In genomic region chr3:103019462-103019861, GRCm38 (mm10) we compare ENCODE assay signal across 9 mouse cellular contexts. TPM values are rescaled to one million over a fixed set of nuclear protein-coding genes. Genes with fewer than 3 reads are reported as not detected.
A peak's percentile ranks its signal among the peaks of the same experiment; 100 is the strongest.
DNase-seq lines count a peak whose midpoint lies in the region; ATAC-seq and TF ChIP-seq lines count a peak whose summit lies in the region.
"Had no signal": no experiment of that assay in that cellular context is flagged by ENCODE, and none has a peak within 500 bp of the region (broad histone marks: within the 10 kb centered on the region; RNA-seq: fewer than 3 reads in every experiment).

No protein-coding gene starts in this region.

- TF ChIP-seq POLR2A in myocyte (IDR thresholded peaks at IDR 0.05; ENCODE audit: insufficient read length, low read depth): no peak

- no peaks in the 10 kb centered on the region for H3K9me3 ChIP-seq in forebrain, embryonic 11.5 days (ENCODE audit: control insufficient read depth, low read length)

- no peak for ATAC-seq in forebrain, embryonic 11.5 days (replicated peaks; ENCODE audit: low FRiP score)

- no peak overlapping the region; the same call in 1 of the 2 replicates for H3K9ac ChIP-seq in forebrain, embryonic 11.5 days (ENCODE audit: low read length)

- WGBS in forebrain, embryonic 11.5 days: 93% methylated on average over 2 of the region's 2 CpGs

- peak overlapping the region; percentile 43; the same call in 1 of the 2 replicates for H3K4me2 ChIP-seq in forebrain, embryonic 11.5 days (ENCODE audit: low read depth, low read length, severe bottlenecking)
- peak overlapping the region; percentile 88 for H3K4me2 ChIP-seq in myocyte (ENCODE audit: low read depth)

- no peak overlapping the region for H3ac ChIP-seq in myocyte (ENCODE audit: control insufficient read depth, insufficient read length)

- peaks cover 2% of the 10 kb centered on the region; the same call in 1 of the 2 replicates for H3K4me1 ChIP-seq in forebrain, embryonic 11.5 days (replicated peaks; ENCODE audit: control insufficient read depth, insufficient read depth, low read length)

- H3K27me3 ChIP-seq in forebrain, embryonic 11.5 days (ENCODE audit: control insufficient read depth, insufficient read depth, low read length): no peaks in the 10 kb centered on the region
- no peaks in the 10 kb centered on the region for H3K27me3 ChIP-seq in myocyte (ENCODE audit: control insufficient read depth, insufficient read depth, insufficient read length)

- peaks cover 39% of the 10 kb centered on the region for H3K79me2 ChIP-seq in myocyte (ENCODE audit: control insufficient read depth, insufficient read depth)

- H3K4me3 ChIP-seq in forebrain, embryonic 11.5 days (ENCODE audit: low read depth, low read length): no peak overlapping the region; the same call in 1 of the 2 replicates
- peak overlapping the region; percentile 100 for H3K4me3 ChIP-seq in myocyte

- no peak overlapping the region for H3K27ac ChIP-seq in forebrain, embryonic 11.5 days (ENCODE audit: low read depth, low read length)

- H3K36me3 ChIP-seq in forebrain, embryonic 11.5 days (ENCODE audit: control insufficient read depth, insufficient read depth, low read length): no peaks in the 10 kb centered on the region
- no peaks in the 10 kb centered on the region for H3K36me3 ChIP-seq in myocyte (ENCODE audit: control insufficient read depth, insufficient read depth)

- peak; percentile 9 for DNase-seq in lung, postnatal 10 days
- DNase-seq in lung, postnatal 25 days (ENCODE audit: low spot score): no peak
- DNase-seq in forebrain, embryonic 11.5 days (ENCODE audit: low spot score): no peak
- DNase-seq in induced T-regulatory cell, adult 2 months (ENCODE audit: low read depth): peak; percentile 43
- DNase-seq in frontal cortex, postnatal 36 days (ENCODE audit: low spot score in 2 of 2): no peak
- DNase-seq in gastrocnemius, adult 8-10 months (ENCODE audit: low spot score in 2 of 2): no peak
- no peak for DNase-seq in spleen, adult 18-20 months

TF ChIP-seq in myocyte, 11 proteins besides CTCF, POLR2A, EP300 and RAD21:
- TF ChIP-seq CEBPB (IDR thresholded peaks at IDR 0.05; ENCODE audit: insufficient read depth, poor library complexity, severe bottlenecking) (no peak), REST (IDR thresholded peaks at IDR 0.05; ENCODE audit: insufficient read depth, insufficient read length) (no peak), TCF12 (IDR thresholded peaks at IDR 0.05; ENCODE audit: insufficient read depth, poor library complexity, severe bottlenecking) (no peak), POLR2AphosphoS2 (IDR thresholded peaks at IDR 0.05; ENCODE audit: insufficient read length, low read depth) (no peak), TCF3 (IDR thresholded peaks at IDR 0.05; ENCODE audit: insufficient read length, low read depth) (no peak), SRF (IDR thresholded peaks at IDR 0.05; ENCODE audit: control insufficient read depth, insufficient read length, low read depth) (no peak), E2F4 (IDR thresholded peaks at IDR 0.05; ENCODE audit: insufficient read depth) (no peak), MYOD1 (IDR thresholded peaks at IDR 0.05; ENCODE audit: control insufficient read depth in 1 of 3, insufficient read length in 2 of 3, low read depth in 2 of 3) (no peak), USF1 (IDR thresholded peaks at IDR 0.05; ENCODE audit: low read depth) (no peak), MAX (IDR thresholded peaks at IDR 0.05; ENCODE audit: low read depth) (no peak), MYOG (IDR thresholded peaks at IDR 0.05; ENCODE audit: control insufficient read depth in 1 of 3, insufficient read depth in 1 of 3, insufficient read length in 2 of 3, low read depth in 2 of 3) (no peak)
TF ChIP-seq in myocyte: peak in this region for 0.

RNA-seq across cellular contexts. Expression of gene Csde1, which starts 0.8 kb away (rescaled TPM):
- 452 and 505 TPM in 2 replicates for polyA plus RNA-seq in forebrain, embryonic 11.5 days (2014; fragmentation: Nextera tagmentation; extraction: Ambion mirVana)
- polyA plus RNA-seq in myocyte (2012; fragmentation: generic; extraction: Trizol): 112 TPM
- 1,000 to 10,000 TPM; 1,070 to 1,406 (median 1,168) TPM for total RNA-seq in gastrocnemius, adult 8-10 months (2022)

RNA-seq across cellular contexts. Expression of gene Sike1, which starts 24.0 kb away (rescaled TPM):
- 80.7 and 102 TPM in 2 replicates for polyA plus RNA-seq in forebrain, embryonic 11.5 days (2014; fragmentation: Nextera tagmentation; extraction: Ambion mirVana)
- polyA plus RNA-seq in myocyte (2012; fragmentation: generic; extraction: Trizol): 27.0 TPM
- 10 to 100 TPM; 27.7 to 31.4 (median 29.6) TPM for total RNA-seq in gastrocnemius, adult 8-10 months (2022)

RNA-seq across cellular contexts. Expression of gene Nras, which starts 38.6 kb away (rescaled TPM):
- polyA plus RNA-seq in forebrain, embryonic 11.5 days (2014; fragmentation: Nextera tagmentation; extraction: Ambion mirVana): 167 and 169 TPM in 2 replicates
- 44.5 TPM for polyA plus RNA-seq in myocyte (2012; fragmentation: generic; extraction: Trizol)
- 10 to 100 TPM; 46.3 to 56.6 (median 51.7) TPM for total RNA-seq in gastrocnemius, adult 8-10 months (2022)

RNA-seq across cellular contexts. Expression of gene Ampd1, which starts 54.4 kb away (rescaled TPM):
- 0.12 TPM in 1 of 2 replicates, not detected in the other for polyA plus RNA-seq in forebrain, embryonic 11.5 days (2014; fragmentation: Nextera tagmentation; extraction: Ambion mirVana)
- 2.4 TPM for polyA plus RNA-seq in myocyte (2012; fragmentation: generic; extraction: Trizol)
- 1,000 to 10,000 TPM; 1,212 to 1,718 (median 1,419) TPM for total RNA-seq in gastrocnemius, adult 8-10 months (2022)

RNA-seq across cellular contexts. Expression of gene Nr1h5, which starts 55.5 kb away (rescaled TPM):
- polyA plus RNA-seq in forebrain, embryonic 11.5 days (2014; fragmentation: Nextera tagmentation; extraction: Ambion mirVana): 0.09 and 0.12 TPM in 2 replicates
- 0.17 TPM for polyA plus RNA-seq in myocyte (2012; fragmentation: generic; extraction: Trizol)
- total RNA-seq in gastrocnemius, adult 8-10 months (2022): not detected
- total RNA-seq: neutrophil, adult 5-6 weeks had no signal

Comparison
In these comparisons a context has a peak if more than half of its experiments do, and no peak if none do; other contexts are left out.
1. DNase-seq: peak in lung, postnatal 10 days (single experiment) and induced T-regulatory cell, adult 2 months (single experiment); none in lung, postnatal 25 days (single experiment), forebrain, embryonic 11.5 days (single experiment), frontal cortex, postnatal 36 days (0 of 2), gastrocnemius, adult 8-10 months (0 of 2) and spleen, adult 18-20 months (0 of 2).